44 mouse cellular contexts compared by ENCODE assay signal in genomic region chr3:92870116-92870515, GRCm38 (mm10). TPM values are rescaled to one million over a fixed set of nuclear protein-coding genes. Genes with fewer than 3 reads are reported as not detected.
"Had no signal": no experiment of that assay in that cellular context is flagged by ENCODE, and none has a peak within 500 bp of the region (broad histone marks: within the 10 kb centered on the region; RNA-seq: fewer than 3 reads in every experiment).

Gene 2310050C09Rik (minus strand): TSS chr3:92870216.

- H3K4me1 ChIP-seq: heart, embryonic 10.5 days; heart, embryonic 12.5 days; heart, embryonic 13.5 days; heart, embryonic 15.5 days; hindbrain, embryonic 10.5 days; hindbrain, embryonic 12.5 days; hindbrain, embryonic 13.5 days; hindbrain, embryonic 15.5 days; intestine, embryonic 15.5 days; kidney, embryonic 15.5 days had no signal

- H3K9me3 ChIP-seq: heart, embryonic 10.5 days; heart, embryonic 12.5 days; heart, embryonic 13.5 days; heart, embryonic 15.5 days; hindbrain, embryonic 10.5 days; hindbrain, embryonic 12.5 days; hindbrain, embryonic 13.5 days; hindbrain, embryonic 15.5 days; intestine, embryonic 15.5 days; kidney, embryonic 15.5 days had no signal

- H3K27ac ChIP-seq: heart, embryonic 10.5 days; heart, embryonic 13.5 days; heart, embryonic 15.5 days; hindbrain, embryonic 10.5 days; hindbrain, embryonic 12.5 days; hindbrain, embryonic 13.5 days; hindbrain, embryonic 14.5 days; hindbrain, embryonic 15.5 days; hindbrain, postnatal 0 days; intestine, embryonic 15.5 days; kidney, embryonic 15.5 days; kidney, postnatal 0 days; layer of hippocampus, adult 2 months; left cerebral cortex, adult 2 months had no signal

- H3K27me3 ChIP-seq: heart, embryonic 12.5 days; heart, embryonic 13.5 days; heart, embryonic 15.5 days; hindbrain, embryonic 12.5 days; hindbrain, embryonic 13.5 days; hindbrain, embryonic 15.5 days; intestine, embryonic 15.5 days; kidney, embryonic 15.5 days had no signal

- ATAC-seq: hindbrain, embryonic 16.5 days; hindbrain, postnatal 0 days; inflammation-experienced regulatory T-cells, adult 6 months; intestine, embryonic 15.5 days; intestine, embryonic 16.5 days; intestine, postnatal 0 days had no signal

- DNase-seq: heart, postnatal 10 days; heart, postnatal 14 days; heart, postnatal 36 days; heart, postnatal 4 days; kidney, adult 11 months; kidney, adult 18-20 months; kidney, adult 2 months; kidney, adult 8-10 months; kidney, adult 9 months; kidney, postnatal 10 days; kidney, postnatal 14 days; kidney, postnatal 25 days; kidney, postnatal 36 days; kidney, postnatal 4 days; layer of hippocampus, adult 9-11 months; layer of hippocampus, postnatal 36 days had no signal

- H3K4me3 ChIP-seq: heart, embryonic 10.5 days; heart, embryonic 12.5 days; heart, embryonic 13.5 days; heart, embryonic 15.5 days; hindbrain, embryonic 10.5 days; hindbrain, embryonic 12.5 days; hindbrain, embryonic 13.5 days; hindbrain, embryonic 15.5 days; intestine, embryonic 15.5 days; kidney, embryonic 15.5 days; layer of hippocampus, adult 2 months; left cerebral cortex, adult 2 months had no signal

- H3K9ac ChIP-seq: heart, embryonic 12.5 days; heart, embryonic 13.5 days; heart, embryonic 15.5 days; hindbrain, embryonic 12.5 days; hindbrain, embryonic 13.5 days; hindbrain, embryonic 14.5 days; hindbrain, embryonic 15.5 days; intestine, embryonic 15.5 days; kidney, embryonic 15.5 days had no signal

- H3K36me3 ChIP-seq: heart, embryonic 10.5 days; heart, embryonic 12.5 days; heart, embryonic 13.5 days; heart, embryonic 15.5 days; hindbrain, embryonic 10.5 days; hindbrain, embryonic 12.5 days; hindbrain, embryonic 13.5 days; hindbrain, embryonic 15.5 days; intestine, embryonic 15.5 days; kidney, embryonic 15.5 days had no signal

- H3K4me2 ChIP-seq: heart, embryonic 11.5 days; heart, embryonic 12.5 days; heart, embryonic 13.5 days; heart, embryonic 15.5 days; hindbrain, embryonic 12.5 days; hindbrain, embryonic 13.5 days; hindbrain, embryonic 14.5 days; hindbrain, embryonic 15.5 days; intestine, embryonic 15.5 days; kidney, embryonic 15.5 days had no signal

RNA-seq across cellular contexts. Expression of gene 2310050C09Rik, which starts in this region (rescaled TPM):
- polyA plus RNA-seq: heart, embryonic 10.5 days; heart, embryonic 11.5 days; heart, embryonic 12.5 days; heart, embryonic 13.5 days; heart, embryonic 14.5 days; heart, embryonic 15.5 days; heart, embryonic 16.5 days; heart, postnatal 0 days; hindbrain, embryonic 10.5 days; hindbrain, embryonic 11.5 days; hindbrain, embryonic 12.5 days; hindbrain, embryonic 13.5 days; hindbrain, embryonic 14.5 days; hindbrain, embryonic 15.5 days; hindbrain, embryonic 16.5 days; hindbrain, postnatal 0 days; inflammation-experienced regulatory T-cells, adult 6 months; intestine, embryonic 14.5 days; intestine, embryonic 15.5 days; intestine, embryonic 16.5 days; intestine, postnatal 0 days; kidney, adult 2 months; kidney, embryonic 14.5 days; kidney, embryonic 15.5 days; kidney, embryonic 16.5 days; kidney, postnatal 0 days; large intestine, adult 2 months had no signal
